25 mouse cellular contexts compared by ENCODE assay signal in the genomic region with DNA sequence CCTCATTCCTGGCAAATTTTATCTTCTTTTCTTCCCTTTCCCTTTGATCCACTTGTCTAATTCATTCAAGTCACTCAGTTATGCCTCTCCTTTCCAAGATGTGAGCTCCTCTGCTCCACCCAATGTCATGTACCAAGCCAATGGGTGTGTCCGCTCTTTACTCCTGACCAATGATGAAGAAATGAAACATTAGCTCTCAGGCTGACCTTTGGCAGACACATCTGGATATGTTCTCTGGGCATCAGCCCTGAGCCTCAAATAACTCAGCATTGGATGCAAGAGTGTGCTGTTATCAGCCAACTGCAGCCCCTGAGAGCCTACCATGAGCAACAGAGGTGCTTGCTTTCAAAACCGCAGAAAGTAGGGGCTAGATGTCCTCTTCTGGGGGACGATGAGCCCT.
A peak's percentile ranks its signal among the peaks of the same experiment; 100 is the strongest.
DNase-seq lines count a peak whose midpoint lies in the region; ATAC-seq and TF ChIP-seq lines count a peak whose summit lies in the region.
"Had no signal": no experiment of that assay in that cellular context is flagged by ENCODE, and none has a peak within 500 bp of the region (broad histone marks: within the 10 kb centered on the region; RNA-seq: fewer than 3 reads in every experiment).

No protein-coding gene starts in this region.

- DNase-seq in gastrocnemius, adult 2 months: peak; percentile 71
- no peak for DNase-seq in gastrocnemius, postnatal 4 days (ENCODE audit: low spot score in 2 of 2)
- peak; percentile 44 for DNase-seq in lung, postnatal 25 days (ENCODE audit: low spot score)
- DNase-seq in lung, adult 2 months: no peak
- peak; percentile 54 for DNase-seq in adipocyte (ENCODE audit: low spot score)
- peak; percentile 47 for DNase-seq in heart, postnatal 25 days (ENCODE audit: low spot score)
- DNase-seq: adrenal gland, postnatal 10 days; cerebellum, adult 8-10 months; cerebellum, postnatal 36 days; kidney, adult 18-20 months; kidney, postnatal 4 days; lung, embryonic 14.5 days; right cerebral cortex, adult 18-20 months; right cerebral cortex, postnatal 4 days had no signal

- no peak for TF ChIP-seq POLR2A in lung, adult 2 months (IDR thresholded peaks at IDR 0.05; ENCODE audit: borderline replicate concordance, extremely low read depth, low read depth, low read length)

- no peak overlapping the region for H3K9ac ChIP-seq in neural tube, embryonic 15.5 days (replicated peaks)
- H3K9ac ChIP-seq: forebrain, embryonic 15.5 days; hindbrain, embryonic 14.5 days; limb, embryonic 13.5 days; liver, embryonic 12.5 days; lung, embryonic 14.5 days had no signal

- no peak overlapping the region for H3K4me3 ChIP-seq in gastrocnemius, adult 2 months
- no peak overlapping the region for H3K4me3 ChIP-seq in lung, adult 2 months (replicated peaks; ENCODE audit: extremely low read depth, low read depth, low read length)
- no peak overlapping the region for H3K4me3 ChIP-seq in neural tube, embryonic 15.5 days (replicated peaks)
- H3K4me3 ChIP-seq: forebrain, embryonic 15.5 days; heart, adult 2 months; limb, embryonic 13.5 days; liver, embryonic 12.5 days; midbrain, embryonic 10.5 days had no signal

- H3K4me2 ChIP-seq in neural tube, embryonic 15.5 days: no peak overlapping the region
- H3K4me2 ChIP-seq: forebrain, embryonic 15.5 days; hindbrain, embryonic 14.5 days; limb, embryonic 13.5 days; liver, embryonic 12.5 days; lung, embryonic 14.5 days had no signal

- no peak for TF ChIP-seq CTCF in gastrocnemius, adult 2 months (IDR thresholded peaks at IDR 0.05)
- TF ChIP-seq CTCF in lung, adult 2 months (IDR thresholded peaks at IDR 0.05; ENCODE audit: insufficient read depth, low read length): no peak

- WGBS in lung, adult 2 months: 85% methylated on average over 3 of the region's 3 CpGs
- 93% methylated on average over 3 of the region's 3 CpGs for WGBS in neural tube, embryonic 15.5 days

- H3K4me1 ChIP-seq in lung, adult 2 months (ENCODE audit: control insufficient read depth, insufficient read depth, low read length): no peaks in the 10 kb centered on the region
- H3K4me1 ChIP-seq in neural tube, embryonic 15.5 days: no peaks in the 10 kb centered on the region
- H3K4me1 ChIP-seq: forebrain, embryonic 15.5 days; limb, embryonic 13.5 days; liver, embryonic 12.5 days; midbrain, embryonic 10.5 days had no signal

- H3K9me3 ChIP-seq in neural tube, embryonic 15.5 days (replicated peaks): no peaks in the 10 kb centered on the region
- H3K9me3 ChIP-seq: forebrain, embryonic 15.5 days; limb, embryonic 13.5 days; liver, embryonic 12.5 days; midbrain, embryonic 10.5 days had no signal

- intact Hi-C loops in gastrocnemius, adult 2 months (cut with DNase I): no loop called here
- intact Hi-C loops in heart, postnatal 25 days (cut with DNase I): no loop called here

- no peak for ATAC-seq in neural tube, embryonic 15.5 days (ENCODE audit: low FRiP score)
- ATAC-seq in monocyte, adult 5-6 weeks (replicated peaks; ENCODE audit: insufficient number of reproducible peaks, low FRiP score, low TSS enrichment, poor library complexity, severe bottlenecking): no peak
- ATAC-seq: forebrain, embryonic 15.5 days; inflammation-experienced regulatory T-cells, adult 6 months; liver, embryonic 12.5 days; midbrain, embryonic 16.5 days; Patski had no signal

- H3K36me3 ChIP-seq in neural tube, embryonic 15.5 days: no peaks in the 10 kb centered on the region
- H3K36me3 ChIP-seq: forebrain, embryonic 15.5 days; limb, embryonic 13.5 days; liver, embryonic 12.5 days; midbrain, embryonic 10.5 days had no signal

- H3K27ac ChIP-seq in gastrocnemius, adult 2 months: peak overlapping the region; percentile 74
- H3K27ac ChIP-seq in neural tube, embryonic 15.5 days (replicated peaks): no peak overlapping the region
- H3K27ac ChIP-seq: forebrain, embryonic 15.5 days; heart, adult 2 months; hindbrain, embryonic 14.5 days; limb, embryonic 13.5 days; liver, embryonic 12.5 days; midbrain, embryonic 10.5 days had no signal

- H3K27me3 ChIP-seq in neural tube, embryonic 15.5 days (replicated peaks): no peaks in the 10 kb centered on the region
- H3K27me3 ChIP-seq: forebrain, embryonic 15.5 days; limb, embryonic 13.5 days; liver, embryonic 12.5 days; Patski had no signal

Comparison
In these comparisons a context has a peak if more than half of its experiments do, and no peak if none do; other contexts are left out.
1. DNase-seq: peak in gastrocnemius, adult 2 months (single experiment), lung, postnatal 25 days (single experiment), adipocyte (single experiment) and heart, postnatal 25 days (single experiment); none in gastrocnemius, postnatal 4 days (0 of 2) and lung, adult 2 months (single experiment).